Mouse (Mus musculus) heart, postnatal 0 days (tissue): ENCODE results near the gene Ndufa4l2.

ENCODE experiments used
- CTCF ChIP-seq: IDR thresholded peaks from 2 replicates; pipeline ENCODE4 v1.5.1; 2016; ENCODE audit warnings: antibody characterized with exemption, control low read depth, low read depth
- EP300 ChIP-seq: IDR thresholded peaks from 2 replicates; pipeline ENCODE4 v1.6.1; 2016; ENCODE audit warnings: antibody characterized with exemption, low read depth

DNA sequence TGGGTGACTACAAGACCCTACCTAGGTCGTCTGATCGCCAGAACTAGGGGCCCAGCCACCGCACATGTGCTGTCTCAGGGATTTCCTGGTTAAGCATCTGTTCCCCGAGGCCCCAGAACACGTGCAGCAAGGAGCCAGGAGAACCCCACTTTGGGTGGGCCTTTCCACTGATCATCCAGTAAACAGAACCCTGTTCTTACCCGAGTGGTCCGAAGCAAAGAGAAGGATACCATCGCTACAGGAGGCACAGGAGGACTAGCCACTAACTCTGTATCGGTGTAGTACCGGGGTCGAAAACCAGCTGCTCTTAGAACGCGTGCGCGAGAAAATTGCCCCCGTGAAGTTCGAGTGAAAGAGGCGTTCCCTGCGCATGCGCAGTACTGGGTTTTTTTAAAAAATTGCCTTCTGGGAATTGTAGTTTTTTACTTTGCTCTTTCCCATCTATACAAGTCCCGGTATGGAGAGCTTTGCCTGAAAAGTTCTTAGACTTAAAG is 7.4 kb downstream of the Ndufa4l2 start, which contains the start of gene Shmt2:
- TF ChIP-seq CTCF (no peak), EP300 (no peak)
